Mouse (Mus musculus) MEL (cell line): ENCODE results near the gene Ppil2. TPM values are rescaled to one million over a fixed set of nuclear protein-coding genes. Genes with fewer than 3 reads are reported as not detected.
A peak's percentile ranks its signal among the peaks of the same experiment; 100 is the strongest.

Experiments used
- DNase-seq: peaks from one replicate; pipeline ENCODE4 v3.0.0; 2011; ENCODE audit warnings: low read depth, low spot score
- H3K27ac ChIP-seq: 2 replicates; pipeline ENCODE4 v1.5.1; 2012; ENCODE audit warnings: low read depth, mild to moderate bottlenecking, control low read depth, low read length, moderate library complexity; ENCODE audit not compliant: control insufficient read depth
- H3K27me3 ChIP-seq, 2 experiments: fragments of 150-350 bp in 1 of 2; sonication (generic) in 1 of 2; 2 replicates each; pipeline ENCODE4 v1.6.1; 2012; ENCODE audit warnings: low read length in 2 of 2, mild to moderate bottlenecking in 2 of 2, improper control_type of control experiment in 1 of 2, moderate library complexity in 1 of 2; ENCODE audit not compliant: insufficient read depth in 2 of 2, control insufficient read depth in 1 of 2
- H3K36me3 ChIP-seq, 2 experiments: 2 replicates each; pipeline ENCODE4 v1.6.1; 2012 to 2014; ENCODE audit warnings: low read length in 2 of 2, improper control_type of control experiment in 1 of 2, inconsistent platforms in 1 of 2, mild to moderate bottlenecking in 1 of 2; ENCODE audit not compliant: insufficient read depth in 2 of 2, control insufficient read depth in 1 of 2
- H3K4me1 ChIP-seq, 2 experiments: fragments of 150-350 bp in 1 of 2; sonication (generic) in 1 of 2; 2 replicates each; pipeline ENCODE4 v1.6.1; 2012; ENCODE audit warnings: low read length in 2 of 2, improper control_type of control experiment in 1 of 2, mild to moderate bottlenecking in 1 of 2; ENCODE audit not compliant: insufficient read depth in 2 of 2, control insufficient read depth in 1 of 2
- H3K4me3 ChIP-seq, 2 experiments: fragments of 150-350 bp in 1 of 2; sonication (generic) in 1 of 2; 2 replicates each; pipeline ENCODE4 v1.5.1; 2012; ENCODE audit warnings: low read depth in 2 of 2, low read length in 2 of 2, mild to moderate bottlenecking in 2 of 2, moderate library complexity in 2 of 2, control low read depth in 1 of 2, improper control_type of control experiment in 1 of 2; ENCODE audit not compliant: control insufficient read depth in 1 of 2, insufficient read depth in 1 of 2
- H3K79me2 ChIP-seq: 2 replicates; pipeline ENCODE4 v1.6.1; 2012; ENCODE audit warnings: mild to moderate bottlenecking, low read length, moderate library complexity; ENCODE audit not compliant: control insufficient read depth, poor library complexity, insufficient read depth
- H3K9ac ChIP-seq: 2 replicates; pipeline ENCODE4 v1.6.1; 2012; ENCODE audit warnings: low read depth, mild to moderate bottlenecking, control low read depth, low read length, moderate library complexity; ENCODE audit not compliant: control insufficient read depth, poor library complexity, severe bottlenecking
- H3K9me3 ChIP-seq: fragments of 150-350 bp; sonication (generic); replicated peaks from 2 replicates; pipeline ENCODE4 v1.6.1; 2012; ENCODE audit warnings: mild to moderate bottlenecking, low read length, improper control_type of control experiment, moderate library complexity; ENCODE audit not compliant: insufficient read depth
- BHLHE40 ChIP-seq: IDR thresholded peaks from 2 replicates; pipeline ENCODE4 v1.6.1; 2012; ENCODE audit warnings: low read depth, mild to moderate bottlenecking, inconsistent platforms, low read length, improper control_type of control experiment, borderline replicate concordance
- CHD1 ChIP-seq: IDR thresholded peaks from 2 replicates; pipeline ENCODE4 v1.6.1; 2012; ENCODE audit warnings: low read depth, mild to moderate bottlenecking, inconsistent platforms, low read length, improper control_type of control experiment
- CTCF ChIP-seq, 3 experiments: IDR thresholded peaks in 2 of 3; conservative IDR thresholded peaks in 1 of 3; 2 replicates each; pipeline ENCODE4 v1.5.1; 2011 to 2012; ENCODE audit warnings: low read length in 3 of 3, low read depth in 2 of 3, mild to moderate bottlenecking in 2 of 3, improper control_type of control experiment in 1 of 3, inconsistent platforms in 1 of 3, mixed read lengths in 1 of 3, moderate library complexity in 1 of 3; ENCODE audit not compliant: control insufficient read depth in 1 of 3, insufficient read depth in 1 of 3, poor library complexity in 1 of 3, severe bottlenecking in 1 of 3
- E2F4 ChIP-seq: IDR thresholded peaks from 2 replicates; pipeline ENCODE4 v1.6.1; 2011; ENCODE audit warnings: low read depth, low read length, improper control_type of control experiment, borderline replicate concordance
- ELF1 ChIP-seq: IDR thresholded peaks from 2 replicates; pipeline ENCODE4 v1.6.1; 2014; ENCODE audit warnings: low read depth, mild to moderate bottlenecking, inconsistent platforms, low read length, improper control_type of control experiment, moderate library complexity
- EP300 ChIP-seq, 2 experiments: IDR thresholded peaks; 2 replicates each; pipeline ENCODE4 v1.6.1; 2011; ENCODE audit warnings: improper control_type of control experiment in 2 of 2, low read length in 2 of 2, low read depth in 1 of 2, mild to moderate bottlenecking in 1 of 2
- ETS1 ChIP-seq: IDR thresholded peaks from 2 replicates; pipeline ENCODE4 v1.6.1; 2012; ENCODE audit warnings: low read depth, mild to moderate bottlenecking, inconsistent platforms, low read length, improper control_type of control experiment, moderate library complexity
- GABPA ChIP-seq: IDR thresholded peaks from 2 replicates; pipeline ENCODE4 v1.6.1; 2012; ENCODE audit warnings: low read depth, mild to moderate bottlenecking, inconsistent platforms, low read length, improper control_type of control experiment, moderate library complexity
- GATA1 ChIP-seq: IDR thresholded peaks from 2 replicates; pipeline ENCODE4 v1.6.1; 2011; ENCODE audit warnings: low read depth, low read length, improper control_type of control experiment
- KAT2A ChIP-seq: conservative IDR thresholded peaks from 2 replicates; pipeline ENCODE4 v1.6.1; 2012; ENCODE audit warnings: low read depth, low read length, improper control_type of control experiment, inconsistent platforms
- MAFK ChIP-seq: IDR thresholded peaks from 2 replicates; pipeline ENCODE4 v1.6.1; 2011; ENCODE audit warnings: low read depth, mild to moderate bottlenecking, low read length, improper control_type of control experiment, borderline replicate concordance
- MAX ChIP-seq: IDR thresholded peaks from 2 replicates; pipeline ENCODE4 v1.6.1; 2011; ENCODE audit warnings: low read length, improper control_type of control experiment
- MAZ ChIP-seq: IDR thresholded peaks from 2 replicates; pipeline ENCODE4 v1.6.1; 2012; ENCODE audit warnings: low read depth, mild to moderate bottlenecking, inconsistent platforms, low read length, improper control_type of control experiment
- MEF2A ChIP-seq: IDR thresholded peaks from 2 replicates; pipeline ENCODE4 v1.6.1; 2014; ENCODE audit warnings: low read depth, mild to moderate bottlenecking, inconsistent platforms, low read length, improper control_type of control experiment; ENCODE audit not compliant: poor library complexity, insufficient replicate concordance, severe bottlenecking; ENCODE audit errors: extremely low read depth
- MXI1 ChIP-seq: IDR thresholded peaks from 2 replicates; pipeline ENCODE4 v1.6.1; 2011; ENCODE audit warnings: mild to moderate bottlenecking, low read depth, low read length, improper control_type of control experiment
- MYB ChIP-seq: IDR thresholded peaks from 2 replicates; pipeline ENCODE4 v1.6.1; 2011; ENCODE audit warnings: mild to moderate bottlenecking, low read depth, low read length, improper control_type of control experiment
- NELFE ChIP-seq: IDR thresholded peaks from 2 replicates; pipeline ENCODE4 v1.6.1; 2011; ENCODE audit warnings: low read depth, low read length, improper control_type of control experiment
- POLR2AphosphoS2 ChIP-seq: IDR thresholded peaks from 2 replicates; pipeline ENCODE4 v1.6.1; 2011; ENCODE audit warnings: low read length, improper control_type of control experiment
- RAD21 ChIP-seq: IDR thresholded peaks from 2 replicates; pipeline ENCODE4 v1.6.1; 2011; ENCODE audit warnings: mild to moderate bottlenecking, low read depth, low read length, improper control_type of control experiment
- RCOR1 ChIP-seq: IDR thresholded peaks from 2 replicates; pipeline ENCODE4 v1.6.1; 2012; ENCODE audit warnings: low read depth, mild to moderate bottlenecking, inconsistent platforms, low read length, improper control_type of control experiment
- SMC3 ChIP-seq: IDR thresholded peaks from 2 replicates; pipeline ENCODE4 v1.6.1; 2011; ENCODE audit warnings: low read depth, low read length, improper control_type of control experiment
- TAL1 ChIP-seq: IDR thresholded peaks from 2 replicates; pipeline ENCODE4 v1.6.1; 2012; ENCODE audit warnings: mild to moderate bottlenecking, inconsistent platforms, low read length, moderate library complexity, mixed read lengths
- TCF12 ChIP-seq: IDR thresholded peaks from 2 replicates; pipeline ENCODE4 v1.6.1; 2014; ENCODE audit warnings: low read depth, mild to moderate bottlenecking, inconsistent platforms, low read length, improper control_type of control experiment, moderate library complexity
- UBTF ChIP-seq: IDR thresholded peaks from 2 replicates; pipeline ENCODE4 v1.6.1; 2012; ENCODE audit warnings: low read depth, mild to moderate bottlenecking, inconsistent platforms, low read length, improper control_type of control experiment, moderate library complexity, borderline replicate concordance; ENCODE audit not compliant: insufficient read depth
- USF1 ChIP-seq: IDR thresholded peaks from 2 replicates; pipeline ENCODE4 v1.6.1; 2014; ENCODE audit warnings: low read depth, mild to moderate bottlenecking, inconsistent platforms, low read length, improper control_type of control experiment, moderate library complexity
- USF2 ChIP-seq, 2 experiments: IDR thresholded peaks; 2 replicates each; pipeline ENCODE4 v1.6.1; 2011 to 2012; ENCODE audit warnings: improper control_type of control experiment in 2 of 2, low read length in 2 of 2, borderline replicate concordance in 1 of 2, inconsistent platforms in 1 of 2, low read depth in 1 of 2, mild to moderate bottlenecking in 1 of 2; ENCODE audit not compliant: insufficient read depth in 1 of 2
- ZC3H11A ChIP-seq: IDR thresholded peaks from 2 replicates; pipeline ENCODE4 v1.6.1; 2012; ENCODE audit warnings: low read depth, mild to moderate bottlenecking, inconsistent platforms, low read length, improper control_type of control experiment
- ZKSCAN1 ChIP-seq: IDR thresholded peaks from 2 replicates; pipeline ENCODE4 v1.6.1; 2012; ENCODE audit warnings: low read depth, mild to moderate bottlenecking, inconsistent platforms, low read length, improper control_type of control experiment, moderate library complexity
- polyA plus RNA-seq, 2 experiments: library from polyadenylated mRNA; stranded (reverse) in 1 of 2; unstranded in 1 of 2; fragments of >175 nt in 1 of 2; fragments of >200 nt in 1 of 2; gene quantifications; 2 replicates each; pipeline versions ENCODE4 v1.2.1 to v1.2.4; 2012; ENCODE audit warnings: low replicate concordance in 2 of 2, low read depth in 1 of 2; ENCODE audit not compliant: insufficient read length in 2 of 2, insufficient read depth in 1 of 2, missing spikeins in 1 of 2
- total RNA-seq: library from RNA; depleted of rRNA; stranded (reverse); fragments of 300-350 nt; gene quantifications from 2 replicates; pipeline ENCODE4 v1.2.3, GENCODE M21; 2012

The Ppil2 gene
- total and polyA plus RNA-seq, 3 experiments, result 62.9 to 81.2 TPM; not detected in 1

GRCm38 (mm10) chr16:17127292-17127691 lies 16.2 kb upstream of the Ppil2 start:
- H3K27ac ChIP-seq, result no peak overlapping the region
- peak; percentile 83 for DNase-seq
- H3K36me3 ChIP-seq, result peaks cover 0 to 10% of the 10 kb centered on the region in 2 experiments; a peak in 2 of 4 replicates
- H3K9me3 ChIP-seq, result no peaks in the 10 kb centered on the region
- H3K4me1 ChIP-seq, result peaks cover 0 to 17% of the 10 kb centered on the region in 2 experiments; a peak in 2 of 4 replicates
- TF ChIP-seq SMC3 (peak; percentile 66), ELF1 (no peak), RAD21 (peak; percentile 80), ZC3H11A (peak; percentile 46), CTCF (IDR thresholded peaks at IDR 0.05 in 2 of 3, conservative IDR thresholded peaks at IDR 0.05 in 1 of 3; ENCODE audit: control insufficient read depth in 1 of 3, insufficient read depth in 1 of 3, low read depth in 2 of 3, low read length in 3 of 3, poor library complexity in 1 of 3, severe bottlenecking in 1 of 3) (peak; percentile 58 to 82 (median 75))
- H3K79me2 ChIP-seq, result peaks cover 29% of the 10 kb centered on the region
- no peak overlapping the region for H3K4me3 ChIP-seq
- no peak overlapping the region for H3K9ac ChIP-seq
- no peaks in the 10 kb centered on the region for H3K27me3 ChIP-seq

- Histone ChIP-seq H3K4me3 (peak within 1 kb of the TSS; percentile 68 to 90), H3K9ac (peak within 1 kb of the TSS; percentile 79), H3K27ac (peak within 1 kb of the TSS; percentile 86), H3K9me3 (no peaks in the 10 kb centered on the region), H3K4me1 (peaks cover 0 to 9% of the 10 kb centered on the region in 2 experiments; a peak in 1 of 4 replicates), H3K79me2 (peaks cover 12% of the 10 kb centered on the region), H3K27me3 (no peaks in the 10 kb centered on the region), H3K36me3 (peaks cover 0 to 10% of the 10 kb centered on the region in 2 experiments; a peak in 2 of 4 replicates)
- DNase-seq, result peak; percentile 97
- TF ChIP-seq GATA1, result no peak
- no peak for TF ChIP-seq MAFK
- no peak for TF ChIP-seq ZC3H11A
- TF ChIP-seq MYB, result no peak
- no peak for TF ChIP-seq ETS1
- TF ChIP-seq BHLHE40, result peak; percentile 41; the same call in 1 of the 2 replicates
- TF ChIP-seq USF1, result peak; percentile 51; the same call in 1 of the 2 replicates
- TF ChIP-seq MAX, result peak; percentile 85
- TF ChIP-seq SMC3, result no peak
- no peak for TF ChIP-seq RCOR1
- TF ChIP-seq KAT2A, result no peak
- no peak for TF ChIP-seq ELF1
- peak; percentile 92 for TF ChIP-seq MXI1
- peak; percentile 88 for TF ChIP-seq POLR2AphosphoS2
- peak; percentile 82 for TF ChIP-seq NELFE
- no peak for TF ChIP-seq GABPA
- TF ChIP-seq MAZ, result no peak
- TF ChIP-seq MEF2A, result no peak
- no peak for TF ChIP-seq UBTF
- 0 out of 4 replicates have a peak, but pooled peaks of 1 of the 2 experiments have one; percentile 11 for TF ChIP-seq EP300 (IDR thresholded peaks at IDR 0.05; ENCODE audit: low read depth in 1 of 2, low read length in 2 of 2)
- no peak for TF ChIP-seq CTCF (IDR thresholded peaks at IDR 0.05 in 2 of 3, conservative IDR thresholded peaks at IDR 0.05 in 1 of 3; ENCODE audit: control insufficient read depth in 1 of 3, insufficient read depth in 1 of 3, low read depth in 2 of 3, low read length in 3 of 3, poor library complexity in 1 of 3, severe bottlenecking in 1 of 3)
- TF ChIP-seq CHD1, result no peak
- no peak for TF ChIP-seq TCF12
- TF ChIP-seq E2F4, result 0 out of 2 replicates have a peak, but pooled peaks have one; percentile 21
- TF ChIP-seq USF2 (IDR thresholded peaks at IDR 0.05; ENCODE audit: borderline replicate concordance in 1 of 2, insufficient read depth in 1 of 2, low read depth in 1 of 2, low read length in 2 of 2), result no peak
- no peak for TF ChIP-seq TAL1
- no peak for TF ChIP-seq ZKSCAN1
Measured at GRCm38 (mm10) chr16:17124871-17125520, 13.9 kb upstream of the Ppil2 start, which contains the start of gene 2610318N02Rik. TSS of gene 2610318N02Rik (minus strand) at chr16:17125167.
